Mouse (Mus musculus) cerebellum, adult (tissue): ENCODE results near the gene Lamtor4.

ENCODE experiments used
- ATAC-seq: cut with Nextera tagmentation; 2 replicates; pipeline ENCODE4 v1.9.2; 2017; ENCODE audit warnings: mild to moderate bottlenecking, moderate library complexity, mixed read lengths; ENCODE audit not compliant: insufficient number of reproducible peaks, low FRiP score, low TSS enrichment

The Lamtor4 gene

DNA sequence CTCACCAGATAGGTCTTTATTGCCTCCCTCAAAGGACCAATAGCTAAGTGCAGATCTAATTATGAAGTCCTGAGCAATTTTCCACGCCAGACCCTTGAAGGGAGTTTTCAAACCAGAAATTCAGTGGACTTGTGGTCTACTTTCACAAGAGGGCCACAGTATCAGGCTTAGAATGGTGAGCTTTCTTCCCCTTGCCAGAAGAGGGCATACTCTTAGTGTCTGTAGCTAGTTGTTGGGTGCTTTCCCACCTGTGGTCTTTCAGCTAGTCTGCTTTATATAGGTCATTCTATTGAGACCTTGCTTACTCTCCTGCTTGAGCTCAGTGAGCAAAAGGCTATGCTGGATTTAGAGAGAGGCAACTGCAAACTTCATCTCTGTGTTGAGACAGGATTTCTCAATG, 28.3 kb downstream of the Lamtor4 start:
- ATAC-seq: no peak

DNA sequence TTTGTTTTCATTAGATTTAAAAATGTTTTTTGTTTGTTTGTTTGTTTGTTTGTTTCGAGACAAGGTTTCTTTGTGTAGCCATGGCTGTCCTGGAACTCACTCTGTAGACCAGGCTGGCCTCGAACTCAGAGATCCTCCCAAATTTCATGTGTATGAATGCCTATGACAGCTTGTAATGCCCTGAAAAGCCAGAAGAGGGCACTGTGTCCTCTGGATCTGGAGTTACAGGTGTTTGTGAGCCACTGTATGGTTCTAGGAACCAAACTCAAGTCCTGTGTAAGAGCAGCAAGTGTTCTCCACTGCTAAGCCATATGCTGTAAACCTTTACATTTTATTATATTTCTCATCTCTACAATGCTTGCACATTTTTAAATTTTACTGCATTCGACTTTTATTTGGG, 32.6 kb downstream of the Lamtor4 start:
- no peak for ATAC-seq

DNA sequence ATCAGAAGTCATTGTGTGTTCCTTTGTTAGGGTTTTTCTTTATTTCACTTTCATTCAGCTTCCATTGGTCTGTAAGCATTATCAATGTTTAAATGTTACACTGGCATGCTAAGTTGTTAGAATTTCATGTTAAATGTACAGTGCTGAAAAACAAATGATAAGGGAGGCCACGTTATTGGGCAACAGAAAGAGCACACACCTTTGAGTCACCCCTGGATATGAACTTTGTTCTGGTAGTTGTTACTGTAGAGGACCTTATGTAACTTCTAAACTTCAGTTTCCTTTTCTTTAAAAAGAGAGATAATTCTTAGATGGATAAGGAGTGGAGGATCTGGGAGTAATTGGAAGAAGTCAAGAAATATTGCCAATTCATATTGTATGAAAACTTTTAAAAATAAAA, 36.4 kb downstream of the Lamtor4 start:
- no peak for ATAC-seq

DNA sequence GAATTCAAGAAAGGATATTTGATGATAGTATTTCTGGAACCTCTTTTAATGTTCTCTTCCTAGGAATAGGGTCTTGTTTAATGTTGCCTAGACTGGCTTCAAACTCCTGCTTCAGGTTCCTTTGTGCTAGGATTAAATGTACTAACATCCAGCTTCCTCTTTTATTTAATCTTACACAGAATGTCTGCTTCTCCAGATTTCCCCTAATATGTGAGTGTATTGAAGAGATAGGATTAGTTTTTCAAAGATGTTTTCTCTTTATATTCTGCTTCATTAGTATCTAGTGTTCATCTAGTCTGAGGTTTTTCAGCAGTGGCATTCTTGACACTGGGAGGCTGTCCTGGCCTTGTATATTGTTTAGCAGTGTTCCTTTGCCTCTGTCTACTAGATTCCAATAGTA, 38.9 kb downstream of the Lamtor4 start:
- ATAC-seq: no peak

DNA sequence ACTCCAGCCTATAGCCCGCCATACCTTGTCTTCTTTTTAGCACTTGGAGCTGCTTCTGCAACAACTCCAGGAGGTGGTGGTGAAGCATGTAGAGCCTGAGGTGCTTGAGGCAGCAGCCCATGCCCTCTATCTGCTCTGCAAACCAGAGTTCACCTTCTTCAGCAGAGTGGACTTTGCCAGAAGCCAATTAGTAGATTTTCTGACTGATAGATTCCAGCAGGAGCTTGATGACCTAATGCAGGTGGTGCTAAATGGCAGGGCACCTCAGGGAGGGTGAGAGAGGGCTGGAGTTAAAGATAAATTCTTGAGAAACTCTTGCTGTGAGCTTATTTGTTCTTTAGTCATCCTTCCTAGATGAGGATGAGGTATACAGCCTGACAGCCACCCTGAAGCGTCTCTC, 44.3 kb downstream of the Lamtor4 start:
- ATAC-seq: no peak
